Mouse (Mus musculus): Measurements from ENCODE around the gene a. TPM values are rescaled to one million over a fixed set of nuclear protein-coding genes. Genes with fewer than 3 reads are reported as not detected.
"Not testable (repeated sequence)": the region's sequence is repeated elsewhere in the genome, so short reads cannot be mapped to it uniquely, and the experiment has no call there.

The a gene
- polyA plus RNA-seq, 1 experiment from 2014 or later = 0.22 TPM

DNA sequence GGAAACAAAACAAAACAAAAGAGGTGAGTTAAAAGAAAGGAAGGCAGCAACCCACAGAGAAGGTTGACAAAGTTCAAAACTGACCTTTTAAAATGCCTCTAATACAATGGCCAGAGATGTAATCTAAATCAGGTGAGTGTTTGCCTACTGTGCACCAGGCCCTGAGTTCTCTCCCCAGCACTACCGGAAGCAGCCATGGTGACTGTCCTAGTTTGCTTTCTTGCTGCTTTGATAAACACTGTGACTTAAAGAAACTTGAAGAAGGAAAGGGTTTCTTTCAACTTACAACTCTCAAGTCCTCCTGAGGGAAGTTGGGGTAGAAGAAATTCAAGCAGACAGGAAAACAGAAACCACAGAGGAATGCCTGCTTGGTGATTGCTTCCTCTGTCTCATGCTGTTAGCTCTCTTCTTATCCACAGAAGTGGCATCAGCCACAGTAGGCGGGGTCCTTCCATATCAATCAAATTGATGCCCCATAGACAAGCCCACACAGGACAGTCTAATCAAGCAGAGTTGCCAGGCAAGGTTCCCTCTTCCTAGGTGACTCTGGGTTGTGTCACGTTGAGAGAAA, 220.0 kb downstream of the a start:
- DNase-seq (peak; percentile 30), ATAC-seq (ENCODE audit: low read depth) (no peak)
- peaks cover 9% of the 10 kb centered on the region for H3K27me3 ChIP-seq
- H3K4me1 ChIP-seq (replicated peaks) = no peaks in the 10 kb centered on the region
- H3K4me3 ChIP-seq (replicated peaks) = no peak overlapping the region
- no peak overlapping the region for H3K4me2 ChIP-seq
- 11% methylated on average over 3 of the region's 3 CpGs for WGBS (ENCODE audit: insufficient replicate concordance)
- no peaks in the 10 kb centered on the region for H3K36me3 ChIP-seq
- H3K9me3 ChIP-seq (replicated peaks) = 0 out of 2 replicates have a peak, but pooled peaks cover 4% of the 10 kb centered on the region
- no peak overlapping the region for H3K27ac ChIP-seq
- H3K9ac ChIP-seq = no peak overlapping the region

DNA sequence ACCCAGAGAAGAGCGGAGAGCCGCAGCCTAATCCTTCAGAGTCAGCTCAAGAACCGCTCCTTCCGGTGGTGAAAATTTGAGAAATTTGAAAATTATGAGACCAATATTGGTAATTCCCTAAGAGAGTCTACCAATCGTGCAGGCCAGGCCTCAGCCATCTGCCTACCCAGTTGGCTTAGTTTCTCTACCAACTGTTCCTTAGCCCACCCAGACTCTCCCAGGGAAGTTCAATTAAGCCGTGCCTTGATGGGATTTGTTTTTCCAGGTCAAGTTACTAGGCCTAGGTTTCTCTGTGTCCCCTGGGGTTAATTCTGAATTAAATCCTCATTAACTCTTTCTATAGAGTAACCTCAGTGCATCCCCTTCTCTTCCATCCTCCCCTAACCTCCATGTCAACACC, 221.8 kb downstream of the a start:
- peaks cover 9% of the 10 kb centered on the region for H3K27me3 ChIP-seq
- no peak overlapping the region for H3K4me2 ChIP-seq
- H3K4me1 ChIP-seq (replicated peaks) = no peaks in the 10 kb centered on the region
- no peaks in the 10 kb centered on the region for H3K36me3 ChIP-seq
- no peaks in the 10 kb centered on the region for H3K9me3 ChIP-seq (replicated peaks)
- no peak overlapping the region for H3K9ac ChIP-seq
- DNase-seq (no peak), ATAC-seq (ENCODE audit: low read depth) (no peak)
- H3K27ac ChIP-seq = no peak overlapping the region
- 83% methylated on average over 6 of the region's 6 CpGs for WGBS (ENCODE audit: insufficient replicate concordance)
- no peak overlapping the region for H3K4me3 ChIP-seq (replicated peaks)

DNA sequence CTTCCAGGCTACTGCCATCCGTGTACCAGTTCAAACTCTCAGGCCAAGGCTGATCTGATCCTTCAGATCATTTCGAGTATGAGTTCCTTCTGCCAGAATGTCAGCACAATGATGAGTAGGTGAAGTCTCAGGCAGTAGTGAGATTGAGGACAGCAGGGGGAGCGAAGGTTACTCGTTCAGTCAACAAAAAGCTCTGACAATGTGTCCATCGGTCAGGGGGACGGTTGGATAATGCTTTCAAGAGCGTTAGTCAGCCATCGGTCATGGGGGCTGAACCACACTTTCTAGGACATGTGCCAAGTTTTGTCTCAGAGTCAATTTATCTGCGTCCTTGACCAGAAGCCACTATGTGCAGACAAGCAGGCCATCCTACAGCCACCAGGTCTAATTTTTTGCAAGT, 225.5 kb downstream of the a start:
- ATAC-seq (ENCODE audit: low read depth); H3K9ac ChIP-seq; H3K27ac ChIP-seq; H3K9me3 ChIP-seq (replicated peaks); DNase-seq; H3K36me3 ChIP-seq; H3K4me3 ChIP-seq (replicated peaks); H3K4me2 ChIP-seq: not testable (repeated sequence)
- Histone ChIP-seq H3K4me1 (replicated peaks) (peaks cover 13% of the 10 kb centered on the region), H3K27me3 (peaks cover 32% of the 10 kb centered on the region)
- WGBS (ENCODE audit: insufficient replicate concordance) = 29% methylated on average over 7 of the region's 9 CpGs

DNA sequence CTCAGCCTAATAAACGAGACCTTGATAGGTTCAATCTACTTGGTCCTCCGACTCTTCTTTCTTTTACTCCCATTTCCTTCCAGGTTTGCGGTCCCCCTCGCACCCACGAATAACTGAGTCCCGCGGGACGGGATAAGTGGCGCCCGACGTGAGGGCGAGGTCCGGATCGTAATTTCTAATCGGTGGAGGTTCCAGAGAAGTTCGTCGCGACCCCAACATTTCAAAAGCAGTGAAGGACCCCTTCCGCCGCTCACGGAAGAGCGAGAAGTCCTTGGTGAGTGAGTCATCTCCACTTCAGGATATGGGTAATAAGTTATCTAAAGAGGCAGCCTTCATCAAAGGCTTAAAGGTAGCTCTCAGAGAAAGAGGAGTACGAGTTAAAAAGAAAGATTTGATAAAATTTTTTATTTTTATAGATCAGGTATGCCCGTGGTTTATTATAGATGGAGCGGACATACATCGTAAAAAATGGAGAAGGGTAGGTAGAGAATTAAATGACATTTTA, 227.1 kb downstream of the a start, which contains the start of gene Gm14226:
Gene Gm14226 (plus strand): TSS at position 16 of the 505 bp plus-strand sequence.
- Histone ChIP-seq H3K27ac (peak within 1 kb of the TSS; percentile 67), H3K27me3 (peaks cover 28% of the 10 kb centered on the region), H3K4me3 (replicated peaks) (peak within 1 kb of the TSS; percentile 57), H3K4me2 (peak within 1 kb of the TSS; percentile 83), H3K9ac (peak within 1 kb of the TSS; percentile 57), H3K4me1 (replicated peaks) (peaks cover 13% of the 10 kb centered on the region)
- H3K36me3 ChIP-seq; ATAC-seq (ENCODE audit: low read depth); H3K9me3 ChIP-seq (replicated peaks); DNase-seq: not testable (repeated sequence)
- under 1% methylated on average over 24 of the region's 26 CpGs for WGBS (ENCODE audit: insufficient replicate concordance)

DNA sequence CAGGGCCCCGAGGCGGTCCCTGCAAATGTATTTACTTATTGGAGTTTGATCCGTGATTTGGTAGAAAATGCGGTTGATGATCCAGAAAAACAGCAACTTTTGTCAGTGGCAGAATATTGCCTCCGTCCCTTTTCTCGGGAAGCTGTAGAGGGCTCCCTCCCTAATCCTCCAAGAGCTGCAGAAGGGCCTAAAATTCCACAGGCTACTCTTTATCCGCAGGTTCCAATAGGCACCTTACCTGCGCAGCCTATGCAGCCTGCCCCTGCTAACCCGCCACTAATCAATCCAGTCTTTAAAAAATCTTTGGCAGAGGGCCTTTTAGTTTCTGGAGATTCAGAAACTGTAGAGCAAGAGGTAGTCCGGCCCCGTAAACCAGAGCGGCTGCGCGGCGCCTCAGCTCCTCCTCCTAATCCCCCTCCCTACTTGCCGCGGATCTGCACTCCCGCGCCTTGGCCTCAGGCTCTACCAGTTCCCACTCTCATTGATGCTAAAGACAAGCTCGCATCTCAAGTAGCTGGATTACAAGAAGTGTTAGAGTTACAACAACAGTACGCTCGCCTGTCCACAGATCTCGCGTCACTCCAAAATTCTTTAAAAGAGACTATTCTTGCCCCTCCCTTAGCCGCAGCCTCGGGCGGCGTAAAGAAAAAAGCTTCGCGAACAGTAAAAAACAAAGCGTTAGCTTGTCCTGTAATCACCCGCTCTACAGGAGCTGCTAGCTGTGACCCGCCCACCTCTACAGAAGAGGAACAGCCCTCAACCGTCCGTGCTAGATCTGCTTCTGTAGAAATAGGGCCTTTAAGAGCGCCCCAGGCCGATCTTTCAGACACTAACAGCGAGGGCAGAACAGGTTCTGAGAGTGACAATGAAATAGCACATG, 227.8 kb downstream of the a start:
- peak; percentile 95 for ATAC-seq (ENCODE audit: low read depth)
- H3K36me3 ChIP-seq = no peaks in the 10 kb centered on the region
- H3K9ac ChIP-seq = peak overlapping the region; percentile 57
- peak overlapping the region; percentile 57 for H3K4me3 ChIP-seq (replicated peaks)
- no peaks in the 10 kb centered on the region for H3K9me3 ChIP-seq (replicated peaks)
- peak overlapping the region; percentile 67 for H3K27ac ChIP-seq
- peaks cover 23% of the 10 kb centered on the region for H3K27me3 ChIP-seq
- H3K4me1 ChIP-seq (replicated peaks) = peaks cover 13% of the 10 kb centered on the region
- peak overlapping the region; percentile 83 for H3K4me2 ChIP-seq
- no peak for DNase-seq
- WGBS (ENCODE audit: insufficient replicate concordance) = 1% methylated on average over 38 of the region's 38 CpGs

DNA sequence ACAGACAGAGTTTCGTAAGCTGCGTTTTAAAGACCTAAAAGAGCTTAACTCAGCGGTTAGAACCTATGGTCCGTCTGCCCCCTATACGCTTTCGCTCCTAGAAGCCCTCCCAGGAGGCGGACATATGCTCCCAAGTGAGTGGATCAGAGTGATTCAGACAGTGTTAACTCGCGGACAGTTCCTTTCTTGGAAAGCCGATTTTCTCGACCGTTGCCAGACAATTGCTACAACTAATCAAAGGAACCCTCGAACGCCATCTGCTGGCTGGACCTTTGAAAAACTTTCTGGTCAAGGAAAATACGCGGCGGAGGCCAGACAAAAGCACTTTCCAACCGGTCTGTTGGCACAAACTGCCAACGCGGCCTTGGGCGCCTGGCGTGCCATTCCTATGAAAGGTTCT, 228.5 kb downstream of the a start:
- Histone ChIP-seq H3K4me2 (peak overlapping the region; percentile 83), H3K36me3 (no peaks in the 10 kb centered on the region), H3K27me3 (peaks cover 23% of the 10 kb centered on the region), H3K9ac (peak overlapping the region; percentile 57), H3K4me1 (replicated peaks) (peaks cover 13% of the 10 kb centered on the region), H3K4me3 (replicated peaks) (peak overlapping the region; percentile 57), H3K27ac (peak overlapping the region; percentile 67), H3K9me3 (replicated peaks) (no peaks in the 10 kb centered on the region)
- ATAC-seq (ENCODE audit: low read depth) = peak; percentile 75
- no peak for DNase-seq
- under 1% methylated on average over 22 of the region's 22 CpGs for WGBS (ENCODE audit: insufficient replicate concordance)

DNA sequence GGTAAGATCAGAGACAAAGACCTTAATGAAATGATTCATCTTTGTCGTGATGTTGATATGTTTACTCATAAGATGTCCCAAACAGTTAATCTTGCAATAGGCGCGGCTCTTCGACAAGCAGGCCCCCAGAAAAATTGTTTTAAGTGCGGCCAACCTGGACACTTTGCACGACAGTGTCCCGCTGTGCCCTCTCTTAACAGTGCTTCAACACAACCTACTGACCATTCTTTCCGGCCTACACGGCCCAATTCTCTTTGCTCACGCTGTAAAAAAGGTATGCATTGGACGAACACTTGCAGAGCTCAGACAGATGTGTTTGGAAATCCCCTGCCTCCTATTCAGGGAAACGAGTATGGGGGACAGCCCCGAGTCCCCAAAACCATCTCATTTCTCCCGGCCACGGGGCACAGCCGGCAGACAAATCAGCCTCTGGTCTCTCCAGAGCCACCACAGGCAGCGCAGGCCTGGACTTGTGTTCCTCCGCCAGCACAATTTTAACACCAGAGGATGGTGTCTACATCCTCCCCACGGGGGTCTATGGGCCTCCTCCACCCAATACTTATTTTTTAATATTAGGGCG, 229.1 kb downstream of the a start:
- not testable (repeated sequence) for H3K9me3 ChIP-seq (replicated peaks); H3K36me3 ChIP-seq; ATAC-seq (ENCODE audit: low read depth); H3K27ac ChIP-seq; H3K4me3 ChIP-seq (replicated peaks); DNase-seq; H3K9ac ChIP-seq
- Histone ChIP-seq H3K4me2 (peak overlapping the region; percentile 83; the same call in 1 of the 2 replicates), H3K27me3 (peaks cover 23% of the 10 kb centered on the region), H3K4me1 (replicated peaks) (peaks cover 13% of the 10 kb centered on the region)
- WGBS (ENCODE audit: insufficient replicate concordance) = 49% methylated on average over 20 of the region's 20 CpGs

DNA sequence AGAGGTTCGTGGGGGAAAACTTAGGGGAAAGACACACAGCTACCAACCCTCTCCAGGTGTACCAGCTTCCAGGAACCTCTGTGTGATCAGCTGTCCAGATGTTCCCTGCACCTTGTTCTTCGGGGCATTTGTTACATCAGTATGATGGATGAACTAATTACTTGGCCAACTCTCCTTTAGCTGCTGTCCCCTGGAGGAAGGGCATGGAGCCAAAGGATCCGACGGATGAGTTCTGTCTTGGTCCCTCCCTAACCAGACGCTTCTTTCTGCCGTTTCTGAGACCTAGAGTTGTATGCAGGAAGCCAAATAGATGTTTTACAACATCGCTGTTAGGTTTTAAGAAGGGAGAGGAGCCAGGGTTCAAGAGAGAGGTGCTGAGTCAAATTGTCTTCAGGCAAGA, 239.6 kb downstream of the a start:
- Histone ChIP-seq H3K9me3 (replicated peaks) (no peaks in the 10 kb centered on the region), H3K4me1 (replicated peaks) (no peaks in the 10 kb centered on the region), H3K4me2 (no peak overlapping the region), H3K36me3 (no peaks in the 10 kb centered on the region), H3K4me3 (replicated peaks) (no peak overlapping the region), H3K27ac (no peak overlapping the region), H3K27me3 (peaks cover 14% of the 10 kb centered on the region), H3K9ac (no peak overlapping the region)
- DNase-seq (no peak), ATAC-seq (ENCODE audit: low read depth) (no peak)
- 67% methylated on average over 7 of the region's 7 CpGs for WGBS (ENCODE audit: insufficient replicate concordance)

DNA sequence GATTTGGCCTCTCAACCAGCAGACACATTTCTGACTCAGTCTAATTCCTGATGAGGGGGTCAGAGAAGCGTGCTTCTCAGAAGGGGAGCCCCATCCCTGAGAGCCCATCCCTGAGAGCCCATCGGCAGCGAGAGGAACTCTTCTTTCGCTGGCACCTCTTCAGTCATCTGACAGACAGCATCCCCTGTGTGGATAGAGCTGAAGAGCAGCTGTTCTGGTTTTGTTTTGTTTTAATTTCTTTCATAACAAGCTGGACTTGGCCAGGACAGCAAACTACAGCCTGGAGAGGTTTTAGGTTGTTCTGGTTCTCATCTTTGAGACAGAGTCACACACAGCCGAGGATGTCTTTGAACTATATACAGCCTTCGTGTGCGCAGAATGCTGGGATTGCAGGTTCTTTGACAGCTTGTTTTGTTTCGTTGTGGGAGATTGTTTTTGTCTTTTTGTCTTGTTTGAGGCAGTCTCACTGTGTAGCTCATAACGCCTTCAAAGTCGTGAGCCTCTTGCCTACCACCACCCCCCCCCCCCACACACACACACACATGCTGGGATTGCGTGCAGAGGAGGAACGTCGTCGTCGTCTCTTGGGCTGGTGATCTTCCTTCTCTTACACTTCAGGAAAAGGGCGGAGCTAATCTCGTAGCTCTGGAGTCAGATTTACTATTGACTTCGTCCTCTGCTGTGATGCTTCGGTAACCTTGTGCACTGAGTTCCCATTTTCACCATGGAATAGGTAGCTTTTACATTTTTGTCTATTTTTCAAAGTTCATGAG, 241.9 kb downstream of the a start:
- H3K9ac ChIP-seq = no peak overlapping the region
- H3K4me1 ChIP-seq (replicated peaks) = no peaks in the 10 kb centered on the region
- H3K36me3 ChIP-seq = no peaks in the 10 kb centered on the region
- no peak overlapping the region for H3K27ac ChIP-seq
- ATAC-seq (ENCODE audit: low read depth) = no peak
- peaks cover 14% of the 10 kb centered on the region for H3K27me3 ChIP-seq
- H3K9me3 ChIP-seq (replicated peaks) = no peaks in the 10 kb centered on the region
- 27% methylated on average over 19 of the region's 19 CpGs for WGBS (ENCODE audit: insufficient replicate concordance)
- DNase-seq = no peak
- H3K4me2 ChIP-seq = no peak overlapping the region
- H3K4me3 ChIP-seq (replicated peaks) = no peak overlapping the region

DNA sequence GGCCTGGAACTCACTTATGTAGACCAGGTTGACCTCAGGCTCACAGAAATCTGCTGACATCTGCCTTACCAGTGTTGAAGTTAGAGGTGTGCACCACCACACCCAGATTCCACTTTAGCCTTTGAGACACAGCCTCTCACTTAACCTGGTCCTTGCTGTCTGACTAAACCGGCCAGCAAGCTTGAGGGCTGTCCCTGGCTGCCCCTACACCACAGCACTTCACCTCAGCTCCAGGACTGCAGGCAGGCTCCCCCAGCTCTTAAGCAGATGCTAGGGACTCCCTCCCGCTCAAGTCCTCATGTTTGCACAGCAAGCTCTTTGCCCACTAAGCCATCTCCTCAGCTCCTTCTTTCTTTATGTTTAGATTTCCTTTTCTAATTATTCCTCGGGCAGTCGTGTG, 248.8 kb downstream of the a start:
- no peak overlapping the region for H3K27ac ChIP-seq
- no peaks in the 10 kb centered on the region for H3K9me3 ChIP-seq (replicated peaks)
- no peak for ATAC-seq (ENCODE audit: low read depth)
- no peaks in the 10 kb centered on the region for H3K4me1 ChIP-seq (replicated peaks)
- whole genome bisulfite sequencing (ENCODE audit: insufficient replicate concordance) = 69% methylated on average over 4 of the region's 4 CpGs
- H3K36me3 ChIP-seq = no peaks in the 10 kb centered on the region
- H3K4me2 ChIP-seq = no peak overlapping the region
- no peak overlapping the region for H3K4me3 ChIP-seq (replicated peaks)
- no peak overlapping the region for H3K9ac ChIP-seq
- no peak for DNase-seq
- H3K27me3 ChIP-seq = no peaks in the 10 kb centered on the region

DNA sequence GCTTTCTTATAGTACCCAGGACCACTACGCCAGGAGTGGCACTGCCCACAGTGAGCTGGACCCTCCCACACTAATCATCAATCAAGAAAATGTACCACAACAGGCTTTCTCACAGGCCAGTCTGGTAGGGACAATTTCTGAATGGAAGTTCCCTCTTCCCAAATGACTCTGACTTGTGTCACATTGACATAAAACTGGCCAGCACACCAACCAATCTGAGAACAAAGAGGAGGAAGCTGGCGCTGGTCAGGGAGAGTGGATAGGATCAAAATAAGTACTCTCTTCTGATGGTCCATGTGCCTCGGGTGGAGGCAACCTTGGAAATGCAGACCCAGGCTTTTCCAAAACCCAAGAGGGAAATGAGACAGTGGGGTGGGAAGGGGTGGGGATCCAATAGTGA, 253.3 kb downstream of the a start:
- no peak overlapping the region for H3K4me3 ChIP-seq (replicated peaks)
- 55% methylated on average over 3 of the region's 3 CpGs for WGBS (ENCODE audit: insufficient replicate concordance)
- ATAC-seq (ENCODE audit: low read depth) (no peak), DNase-seq (no peak)
- H3K4me1 ChIP-seq (replicated peaks) = no peaks in the 10 kb centered on the region
- no peak overlapping the region for H3K4me2 ChIP-seq
- H3K9ac ChIP-seq = no peak overlapping the region
- no peak overlapping the region for H3K27ac ChIP-seq
- no peaks in the 10 kb centered on the region for H3K9me3 ChIP-seq (replicated peaks)
- H3K27me3 ChIP-seq = 0 out of 2 replicates have a peak, but pooled peaks cover 2% of the 10 kb centered on the region
- no peaks in the 10 kb centered on the region for H3K36me3 ChIP-seq

Measured in liver, embryonic 13.5 days (tissue).